Mouse (Mus musculus) embryonic facial prominence, embryonic 14.5 days (tissue): ENCODE data around the gene Cep41. TPM values are rescaled to one million over a fixed set of nuclear protein-coding genes. Genes with fewer than 3 reads are reported as not detected.

Source experiments
- ATAC-seq: fragments of 200-750 bp; cut with Nextera tagmentation; 2 replicates; pipeline ENCODE4 v1.8.0; 2017; ENCODE audit warnings: low read depth, moderate number of reproducible peaks, moderate TSS enrichment
- DNase-seq: peaks from one replicate; pipeline ENCODE4 v3.0.0-alpha.2; 2015; ENCODE audit warnings: low spot score
- H3K27ac ChIP-seq: fragments of 300-500 bp; sonication (generic); replicated peaks from 2 replicates; pipeline ENCODE4 v1.5.1; 2014; ENCODE audit warnings: low read depth, mild to moderate bottlenecking, low read length, moderate library complexity
- H3K27me3 ChIP-seq: fragments of 300-500 bp; sonication (generic); replicated peaks from 2 replicates; pipeline ENCODE4 v1.6.1; 2014; ENCODE audit warnings: low read length; ENCODE audit not compliant: control insufficient read depth, insufficient read depth
- H3K36me3 ChIP-seq: fragments of 300-500 bp; sonication (generic); 2 replicates; pipeline ENCODE4 v1.6.1; 2014; ENCODE audit warnings: low read length, mixed read lengths; ENCODE audit not compliant: control insufficient read depth, insufficient read depth
- H3K4me1 ChIP-seq: fragments of 300-500 bp; sonication (generic); 2 replicates; pipeline ENCODE4 v1.6.1; 2014; ENCODE audit warnings: antibody characterized with exemption, low read length; ENCODE audit not compliant: control insufficient read depth, insufficient read depth
- H3K4me2 ChIP-seq: fragments of 300-500 bp; sonication (generic); 2 replicates; pipeline ENCODE4 v1.6.1; 2014; ENCODE audit warnings: low read depth, mild to moderate bottlenecking, low read length, moderate library complexity, mixed read lengths
- H3K4me3 ChIP-seq: fragments of 300-500 bp; sonication (generic); 2 replicates; pipeline ENCODE4 v1.5.1; 2014; ENCODE audit warnings: low read depth, mild to moderate bottlenecking, low read length
- H3K9ac ChIP-seq: fragments of 300-500 bp; sonication (generic); 2 replicates; pipeline ENCODE4 v1.6.1; 2014; ENCODE audit warnings: low read depth, mild to moderate bottlenecking, low read length, moderate library complexity, mixed read lengths
- H3K9me3 ChIP-seq: fragments of 300-500 bp; sonication (generic); 2 replicates; pipeline ENCODE4 v1.6.1; 2016; ENCODE audit warnings: low read length; ENCODE audit not compliant: control insufficient read depth
- WGBS: fragments of 180-500 bp; shearing (Covaris S2); extraction: QIAGEN DNeasy Blood & Tissue Kit; methylation state at CpG from one replicate; pipeline ENCODE4 v1.1.7; 2014; 5-methylcytosine and 5-hydroxymethylcytosine counted together
- polyA plus RNA-seq: library from polyadenylated mRNA; unstranded; fragments of >200 nt; fragmentation: Nextera tagmentation; extraction: Ambion mirVana; gene quantifications from 2 replicates; pipeline ENCODE4 v1.2.1, GENCODE M21; 2014

Gene Cep41
- polyA plus RNA-seq, result 38.6 and 44.3 TPM in 2 replicates

DNA sequence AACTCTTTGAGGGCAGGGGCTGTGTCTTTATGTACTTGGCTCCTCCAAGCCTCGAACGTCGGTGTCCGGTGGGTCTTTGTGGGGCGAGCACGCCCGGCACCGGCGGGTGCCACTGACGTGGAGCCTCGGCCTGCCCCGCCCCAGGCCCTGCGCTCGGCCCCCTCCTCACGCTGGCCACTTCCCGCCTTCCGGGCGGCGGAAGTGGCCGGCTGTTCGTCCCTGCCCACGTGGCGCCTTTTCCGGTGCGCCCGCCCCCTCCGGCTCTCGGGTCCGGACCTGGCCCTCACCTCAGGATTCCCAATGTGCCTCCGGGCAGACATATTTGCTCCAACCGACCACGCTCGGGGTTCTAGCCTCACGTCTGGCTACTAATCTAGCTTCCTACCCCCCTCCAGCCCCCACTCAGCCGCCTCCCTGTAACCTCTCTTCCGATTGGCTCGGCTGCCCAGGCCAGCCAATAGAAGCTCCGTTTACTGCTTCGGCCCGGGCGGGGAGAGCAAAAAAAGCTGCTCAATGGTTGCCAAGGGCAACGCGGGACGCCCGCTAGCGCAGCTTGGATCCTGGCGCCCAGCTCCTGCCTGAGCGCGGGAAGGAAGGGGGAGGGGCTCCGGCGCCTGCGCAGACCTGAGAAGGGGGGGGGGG is at the start of gene Cep41:
Gene Cep41, minus strand, starts transcription at position 400 of the 642 bp plus-strand sequence.
- H3K4me2 ChIP-seq, result peak within 1 kb of the TSS; percentile 74
- H3K27ac ChIP-seq, result peak within 1 kb of the TSS; percentile 95
- H3K36me3 ChIP-seq, result no peaks in the 10 kb centered on the region
- H3K27me3 ChIP-seq, result no peaks in the 10 kb centered on the region
- DNase-seq (peak; percentile 98), ATAC-seq (peak; percentile 98)
- peak within 1 kb of the TSS; percentile 54 for H3K4me3 ChIP-seq
- peaks cover 16% of the 10 kb centered on the region; the same call in 1 of the 2 replicates for H3K4me1 ChIP-seq
- WGBS, result 2% methylated on average over 39 of the region's 52 CpGs
- H3K9ac ChIP-seq, result peak within 1 kb of the TSS; percentile 78
- no peaks in the 10 kb centered on the region for H3K9me3 ChIP-seq

DNA sequence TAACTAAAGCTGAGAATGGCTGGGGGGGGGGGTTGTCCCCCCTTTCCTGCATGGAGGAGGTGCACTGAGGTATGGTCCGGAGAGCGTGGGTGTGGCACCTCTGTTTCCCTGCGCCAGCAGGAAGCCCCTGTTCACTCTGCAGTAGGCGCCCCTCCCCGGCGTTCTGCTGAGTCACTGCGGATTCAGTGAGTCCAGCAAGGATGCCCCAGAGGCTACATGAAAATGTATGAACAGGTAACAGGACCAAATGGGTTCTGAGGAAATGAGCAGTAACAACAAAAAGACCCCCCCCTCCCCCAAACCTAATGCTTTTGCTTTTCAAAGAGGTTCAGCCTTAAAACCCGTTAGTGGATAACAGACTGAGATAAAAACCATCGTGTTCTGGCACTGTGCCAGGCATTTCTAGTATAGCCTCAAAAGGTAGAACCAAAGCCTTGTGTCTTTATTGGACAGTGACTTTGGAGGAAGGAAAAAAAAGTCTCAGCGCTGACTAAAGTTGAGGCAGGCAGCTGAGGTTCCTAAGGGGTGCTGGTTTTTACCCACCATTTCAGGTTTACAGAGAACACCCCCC is 45.7 kb upstream of the Cep41 start:
- Histone ChIP-seq H3K4me3 (peak overlapping the region; percentile 53), H3K4me2 (peak overlapping the region; percentile 66), H3K4me1 (no peaks in the 10 kb centered on the region), H3K27ac (peak overlapping the region; percentile 61; the same call in 1 of the 2 replicates), H3K9me3 (peaks cover 60% of the 10 kb centered on the region), H3K36me3 (peaks cover 38% of the 10 kb centered on the region), H3K9ac (peak overlapping the region; percentile 70), H3K27me3 (no peaks in the 10 kb centered on the region)
- ATAC-seq, result no peak
- DNase-seq, result peak; percentile 70
- 44% methylated on average over 10 of the region's 10 CpGs for WGBS

DNA sequence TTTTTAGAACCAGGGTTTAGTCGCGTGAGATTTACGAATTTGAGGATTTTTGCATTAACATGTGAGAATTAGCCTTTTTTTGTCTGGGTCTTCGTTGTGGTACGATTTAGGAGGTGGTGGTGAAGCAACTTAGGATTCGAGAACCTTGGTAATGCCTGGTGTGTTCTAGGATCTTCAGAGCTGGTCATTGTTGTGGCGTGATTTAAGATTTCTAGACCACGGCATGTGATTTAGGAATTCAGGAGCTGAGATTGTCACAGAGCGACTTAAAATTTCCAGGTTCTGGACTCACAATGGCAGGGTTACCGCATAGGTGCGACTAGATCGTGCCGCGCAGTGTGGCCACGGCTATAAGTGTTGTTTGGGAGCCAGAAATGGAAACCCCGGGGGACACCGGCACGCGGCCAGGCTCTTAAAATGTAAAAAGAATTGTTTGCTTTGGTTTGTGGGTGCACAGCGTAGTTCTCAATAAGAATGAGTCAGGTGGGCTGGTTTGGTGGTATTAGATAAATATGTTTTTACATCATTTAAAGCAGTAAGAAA is 45.0 kb upstream of the Cep41 start:
- Histone ChIP-seq H3K4me1 (no peaks in the 10 kb centered on the region), H3K4me3 (peak overlapping the region; percentile 53), H3K27ac (peak overlapping the region; percentile 61), H3K4me2 (peak overlapping the region; percentile 66), H3K27me3 (no peaks in the 10 kb centered on the region), H3K36me3 (peaks cover 31% of the 10 kb centered on the region), H3K9me3 (peaks cover 63% of the 10 kb centered on the region), H3K9ac (peak overlapping the region; percentile 70)
- no peak for DNase-seq
- no peak for ATAC-seq
- WGBS, result 51% methylated on average over 20 of the region's 20 CpGs

DNA sequence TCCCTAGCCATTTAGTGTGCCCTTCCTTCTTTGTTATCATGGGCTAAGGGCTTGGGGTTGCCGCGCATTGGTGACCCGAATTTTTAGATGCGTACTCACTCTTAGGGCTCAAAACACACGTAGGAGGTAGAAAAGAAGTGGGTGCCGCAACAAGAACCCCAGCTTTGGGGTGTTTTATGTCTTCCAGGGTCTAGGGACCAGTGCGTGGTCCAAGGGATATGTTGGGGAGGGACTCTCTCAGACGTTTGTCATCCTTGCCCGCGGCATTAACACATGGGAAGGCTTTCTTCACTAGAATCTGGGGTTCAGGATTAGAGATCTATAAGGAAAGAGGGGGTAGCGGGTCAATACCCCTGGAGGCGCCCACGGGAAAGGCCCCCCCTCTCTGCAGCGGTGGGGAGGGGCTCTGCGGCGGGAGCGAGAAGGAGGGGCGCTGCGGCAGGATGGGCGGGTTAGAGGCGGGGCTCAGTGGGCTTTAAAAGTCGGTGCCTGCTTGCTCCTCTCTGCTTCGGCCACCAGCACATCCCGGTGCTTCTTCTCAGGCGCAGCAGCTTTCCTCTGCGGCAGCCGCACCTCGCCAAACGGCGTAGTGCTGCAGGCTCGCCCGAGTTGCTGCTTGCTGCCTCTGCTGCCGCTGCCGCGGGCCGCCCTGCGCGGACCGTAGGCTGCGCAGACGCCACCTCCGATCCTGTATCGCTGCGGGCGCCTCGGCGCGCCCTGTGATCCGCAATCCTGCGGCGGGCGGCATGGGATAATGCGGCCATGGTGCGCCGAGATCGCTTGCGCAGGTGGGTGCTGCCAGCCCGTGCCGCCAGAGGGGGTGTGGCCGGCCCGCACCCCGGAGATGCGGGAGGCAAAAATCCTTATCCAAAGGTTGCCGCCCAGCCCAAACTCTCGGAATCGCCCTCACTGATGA is 44.3 kb upstream of the Cep41 start:
- ATAC-seq, result peak; percentile 81
- peak; percentile 93 for DNase-seq
- peak overlapping the region; percentile 70 for H3K9ac ChIP-seq
- no peaks in the 10 kb centered on the region for H3K27me3 ChIP-seq
- peak overlapping the region; percentile 53 for H3K4me3 ChIP-seq
- peak overlapping the region; percentile 89 for H3K27ac ChIP-seq
- peaks cover 64% of the 10 kb centered on the region for H3K9me3 ChIP-seq
- WGBS, result 53% methylated on average over 45 of the region's 66 CpGs
- no peaks in the 10 kb centered on the region for H3K4me1 ChIP-seq
- peaks cover 24% of the 10 kb centered on the region for H3K36me3 ChIP-seq
- peak overlapping the region; percentile 66 for H3K4me2 ChIP-seq

DNA sequence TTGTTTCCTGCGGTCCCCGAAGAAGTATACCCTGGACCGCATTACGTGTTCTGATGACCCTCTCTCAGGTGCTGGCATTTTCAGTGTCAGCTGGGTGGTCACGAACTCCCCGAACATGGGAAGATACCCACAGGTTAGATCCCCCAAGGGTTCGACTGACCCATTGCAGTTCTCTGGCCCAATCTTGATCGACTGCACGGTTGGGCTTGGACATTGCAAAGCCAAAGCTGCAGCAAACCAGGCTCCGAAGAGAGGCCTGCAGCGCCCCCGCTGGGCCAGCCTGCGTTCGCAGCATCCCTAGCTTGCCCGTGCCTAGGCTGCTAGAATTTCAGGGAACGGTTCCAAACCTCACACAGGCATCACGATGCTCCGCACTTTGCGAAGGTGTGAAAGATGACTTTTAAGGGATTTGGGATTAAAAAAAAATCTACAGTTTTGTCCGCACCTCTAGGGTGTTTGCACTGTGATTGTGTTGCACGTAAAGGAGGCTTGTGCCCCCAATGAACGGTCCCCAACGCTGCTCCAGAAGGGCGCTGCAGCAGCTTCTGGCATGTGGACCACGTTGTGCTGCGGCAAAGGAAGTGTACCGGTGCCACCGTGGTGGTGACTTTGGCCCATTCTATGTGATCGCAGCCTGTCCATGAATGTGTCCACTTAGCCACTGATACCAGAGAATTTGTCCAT is 43.5 kb upstream of the Cep41 start:
- peak overlapping the region; percentile 53 for H3K4me3 ChIP-seq

DNA sequence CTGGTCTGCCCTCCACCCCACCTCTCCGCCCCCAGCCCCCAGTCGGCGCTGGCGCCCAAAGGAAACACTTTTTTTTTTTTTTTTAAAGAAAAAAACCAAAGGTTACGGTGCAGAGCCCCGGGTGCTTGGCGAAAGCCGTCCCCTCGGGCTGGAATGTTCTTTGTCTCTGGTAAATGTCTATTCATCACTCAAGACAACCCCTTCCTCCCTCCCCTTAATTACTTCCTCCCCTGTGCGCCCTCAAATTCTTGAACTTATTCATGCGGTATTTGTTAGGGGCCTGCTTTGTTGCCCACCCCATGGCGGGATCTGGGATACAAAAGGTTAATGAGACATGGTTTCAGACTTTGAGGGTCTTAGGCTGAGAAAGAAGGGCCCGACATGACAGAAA is 42.8 kb upstream of the Cep41 start:
- peaks cover 64% of the 10 kb centered on the region for H3K9me3 ChIP-seq
- H3K4me1 ChIP-seq, result no peaks in the 10 kb centered on the region
- DNase-seq (peak; percentile 65), ATAC-seq (no peak; the same call in 1 of the 2 replicates)
- H3K4me3 ChIP-seq, result no peak overlapping the region
- H3K27ac ChIP-seq, result peak overlapping the region; percentile 89
- no peak overlapping the region for H3K9ac ChIP-seq
- no peaks in the 10 kb centered on the region for H3K27me3 ChIP-seq
- WGBS, result 53% methylated on average over 13 of the region's 13 CpGs
- H3K36me3 ChIP-seq, result 0 out of 2 replicates have a peak, but pooled peaks cover 11% of the 10 kb centered on the region
- peak overlapping the region; percentile 66; the same call in 1 of the 2 replicates for H3K4me2 ChIP-seq

More for the DNA sequence above, 43.5 kb upstream of the Cep41 start:
- WGBS, result 50% methylated on average over 29 of the region's 29 CpGs
- ATAC-seq (peak; percentile 73), DNase-seq (peak; percentile 93)
- Histone ChIP-seq H3K4me2 (peak overlapping the region; percentile 66), H3K27ac (peak overlapping the region; percentile 89), H3K4me1 (no peaks in the 10 kb centered on the region), H3K36me3 (peaks cover 17% of the 10 kb centered on the region), H3K27me3 (no peaks in the 10 kb centered on the region), H3K9ac (peak overlapping the region; percentile 54), H3K9me3 (peaks cover 64% of the 10 kb centered on the region)

DNA sequence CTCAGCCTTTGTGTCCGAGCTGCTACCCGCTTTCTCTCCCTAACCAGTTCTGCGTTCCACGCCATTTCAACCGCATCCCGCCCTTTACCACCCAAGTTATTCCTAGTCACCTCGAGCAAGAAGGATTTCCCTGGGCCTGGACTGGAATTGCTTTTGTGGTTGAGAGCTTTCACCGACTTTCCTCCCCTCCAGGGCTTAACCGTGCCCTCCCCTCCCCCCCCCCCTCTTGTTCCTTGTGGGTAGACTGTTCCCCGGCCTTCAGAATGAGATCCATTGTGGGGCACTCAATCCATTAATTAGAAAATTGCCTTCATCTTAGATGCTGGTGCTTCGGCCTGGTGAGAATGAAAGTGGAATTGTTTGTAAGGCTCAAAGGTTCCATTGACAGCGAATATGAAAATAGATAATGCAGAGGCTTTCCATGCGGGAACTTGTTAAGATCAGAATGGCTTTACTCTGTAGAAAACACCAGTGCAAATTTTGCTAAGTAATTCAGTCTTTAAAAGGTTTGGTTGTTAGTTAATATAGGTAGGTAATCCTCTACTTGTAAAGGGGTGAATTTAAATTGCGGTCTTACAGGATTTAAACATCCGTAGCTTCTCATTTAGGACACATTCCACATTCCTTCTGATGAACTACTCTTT is 42.3 kb upstream of the Cep41 start:
- H3K9me3 ChIP-seq, result peaks cover 64% of the 10 kb centered on the region
- 0 out of 2 replicates have a peak, but pooled peaks cover 6% of the 10 kb centered on the region for H3K36me3 ChIP-seq
- peak overlapping the region; percentile 21; the same call in 1 of the 2 replicates for H3K4me3 ChIP-seq
- ATAC-seq (no peak), DNase-seq (no peak)
- no peaks in the 10 kb centered on the region for H3K4me1 ChIP-seq
- H3K9ac ChIP-seq, result peak overlapping the region; percentile 50
- H3K4me2 ChIP-seq, result peak overlapping the region; percentile 66
- H3K27me3 ChIP-seq, result no peaks in the 10 kb centered on the region
- WGBS, result 46% methylated on average over 15 of the region's 15 CpGs
- peak overlapping the region; percentile 89 for H3K27ac ChIP-seq
